Comparison of ENCODE assay signal across 25 mouse cellular contexts in genomic region chr8:124264671-124265070, GRCm38 (mm10). TPM values are rescaled to one million over a fixed set of nuclear protein-coding genes. Genes with fewer than 3 reads are reported as not detected.
DNase-seq lines count a peak whose midpoint lies in the region; ATAC-seq and TF ChIP-seq lines count a peak whose summit lies in the region.
"Had no signal": no experiment of that assay in that cellular context is flagged by ENCODE, and none has a peak within 500 bp of the region (broad histone marks: within the 10 kb centered on the region; RNA-seq: fewer than 3 reads in every experiment).

No protein-coding gene starts in this region.

- no peaks in the 10 kb centered on the region for H3K27me3 ChIP-seq in forebrain, embryonic 10.5 days (ENCODE audit: poor library complexity, severe bottlenecking)
- no peaks in the 10 kb centered on the region for H3K27me3 ChIP-seq in forebrain, embryonic 15.5 days
- H3K27me3 ChIP-seq in limb, embryonic 12.5 days: no peaks in the 10 kb centered on the region
- H3K27me3 ChIP-seq in limb, embryonic 10.5 days (ENCODE audit: low read depth, poor library complexity, severe bottlenecking): no peaks in the 10 kb centered on the region
- no peaks in the 10 kb centered on the region for H3K27me3 ChIP-seq in hindbrain, embryonic 15.5 days
- no peaks in the 10 kb centered on the region for H3K27me3 ChIP-seq in stomach, embryonic 15.5 days (replicated peaks)
- H3K27me3 ChIP-seq in lung, postnatal 0 days (replicated peaks; ENCODE audit: insufficient read depth, low read length): no peaks in the 10 kb centered on the region
- H3K27me3 ChIP-seq: embryonic facial prominence, embryonic 15.5 days; liver, embryonic 13.5 days had no signal

- H3K4me3 ChIP-seq in forebrain, embryonic 10.5 days: no peak overlapping the region
- no peak overlapping the region for H3K4me3 ChIP-seq in forebrain, embryonic 15.5 days
- H3K4me3 ChIP-seq in limb, embryonic 12.5 days (replicated peaks): no peak overlapping the region
- H3K4me3 ChIP-seq in limb, embryonic 10.5 days: no peak overlapping the region
- no peak overlapping the region for H3K4me3 ChIP-seq in hindbrain, embryonic 15.5 days
- no peak overlapping the region for H3K4me3 ChIP-seq in stomach, embryonic 15.5 days (replicated peaks)
- H3K4me3 ChIP-seq in lung, postnatal 0 days (ENCODE audit: low read depth, low read length): no peak overlapping the region
- H3K4me3 ChIP-seq: embryonic facial prominence, embryonic 15.5 days; layer of hippocampus, adult 2 months; liver, embryonic 13.5 days had no signal

- no peak for TF ChIP-seq EP300 in lung, postnatal 0 days (IDR thresholded peaks at IDR 0.05)

- H3K27ac ChIP-seq in forebrain, embryonic 10.5 days: peak overlapping the region; percentile 9; the same call in 1 of the 2 replicates
- no peak overlapping the region for H3K27ac ChIP-seq in forebrain, embryonic 15.5 days (replicated peaks)
- H3K27ac ChIP-seq in limb, embryonic 12.5 days: peak overlapping the region; percentile 29; the same call in 1 of the 2 replicates
- H3K27ac ChIP-seq in limb, embryonic 10.5 days: no peak overlapping the region
- H3K27ac ChIP-seq in hindbrain, embryonic 15.5 days (replicated peaks): 0 out of 2 replicates have a peak overlapping the region, but pooled peaks have one; percentile 4
- 0 out of 2 replicates have a peak overlapping the region, but pooled peaks have one; percentile 18 for H3K27ac ChIP-seq in stomach, embryonic 15.5 days
- no peak overlapping the region for H3K27ac ChIP-seq in lung, postnatal 0 days (ENCODE audit: low read length)
- H3K27ac ChIP-seq: embryonic facial prominence, embryonic 15.5 days; liver, embryonic 13.5 days; macrophage had no signal

- H3K4me1 ChIP-seq in forebrain, embryonic 10.5 days: peaks cover 41% of the 10 kb centered on the region
- H3K4me1 ChIP-seq in forebrain, embryonic 15.5 days: peaks cover 34% of the 10 kb centered on the region
- peaks cover 51% of the 10 kb centered on the region for H3K4me1 ChIP-seq in limb, embryonic 12.5 days (replicated peaks)
- peaks cover 51% of the 10 kb centered on the region for H3K4me1 ChIP-seq in limb, embryonic 10.5 days
- peaks cover 52% of the 10 kb centered on the region for H3K4me1 ChIP-seq in hindbrain, embryonic 15.5 days (replicated peaks)
- peaks cover 22% of the 10 kb centered on the region for H3K4me1 ChIP-seq in stomach, embryonic 15.5 days
- H3K4me1 ChIP-seq in lung, postnatal 0 days (ENCODE audit: insufficient read depth, low read depth, low read length): peaks cover 14% of the 10 kb centered on the region

- no peak for TF ChIP-seq CTCF in lung, postnatal 0 days (IDR thresholded peaks at IDR 0.05)

- no peak for DNase-seq in forebrain, embryonic 10.5 days (ENCODE audit: extremely low spot score, low spot score)
- no peak for DNase-seq in limb, embryonic 10.5 days (ENCODE audit: low spot score)
- no peak for DNase-seq in cerebellum, adult 18-20 months
- no peak for DNase-seq in lung, postnatal 0 days (ENCODE audit: low spot score)
- DNase-seq: cerebellum, adult 11 months; cerebellum, postnatal 25 days; embryo, embryonic 11 days; gastrocnemius, postnatal 10 days; heart, adult 18-20 months; layer of hippocampus, postnatal 36 days; liver, embryonic 13.5 days; midbrain, embryonic 14.5 days; retina, postnatal 1 day; right cerebral cortex, postnatal 4 days; thymus, postnatal 25 days had no signal

- H3K9ac ChIP-seq in forebrain, embryonic 15.5 days (replicated peaks): no peak overlapping the region
- no peak overlapping the region; the same call in 1 of the 2 replicates for H3K9ac ChIP-seq in limb, embryonic 12.5 days (replicated peaks)
- H3K9ac ChIP-seq in hindbrain, embryonic 15.5 days: no peak overlapping the region
- H3K9ac ChIP-seq in stomach, embryonic 15.5 days: no peak overlapping the region
- no peak overlapping the region for H3K9ac ChIP-seq in lung, postnatal 0 days (replicated peaks; ENCODE audit: low read depth)
- H3K9ac ChIP-seq: embryonic facial prominence, embryonic 15.5 days; liver, embryonic 13.5 days; lung, embryonic 14.5 days had no signal

- 92% methylated on average over 12 of the region's 12 CpGs for WGBS in forebrain, embryonic 10.5 days
- 93% methylated on average over 12 of the region's 12 CpGs for WGBS in forebrain, embryonic 15.5 days
- 86% methylated on average over 12 of the region's 12 CpGs for whole genome bisulfite sequencing in limb, embryonic 12.5 days
- 86% methylated on average over 12 of the region's 12 CpGs for WGBS in limb, embryonic 10.5 days
- WGBS in hindbrain, embryonic 15.5 days: 75% methylated on average over 12 of the region's 12 CpGs
- WGBS in stomach, embryonic 15.5 days: 84% methylated on average over 12 of the region's 12 CpGs
- 77% methylated on average over 12 of the region's 12 CpGs for WGBS in lung, postnatal 0 days

- ATAC-seq in forebrain, embryonic 15.5 days (replicated peaks): no peak
- ATAC-seq in limb, embryonic 12.5 days (ENCODE audit: insufficient number of reproducible peaks, insufficient read depth, low FRiP score, low TSS enrichment, low read depth): no peak
- ATAC-seq in hindbrain, embryonic 15.5 days (ENCODE audit: low FRiP score, low read depth): no peak
- ATAC-seq in stomach, embryonic 15.5 days (ENCODE audit: insufficient read depth, low FRiP score, low read depth): no peak
- ATAC-seq in lung, postnatal 0 days: no peak
- ATAC-seq: activated CD4-positive, CD25-positive, alpha-beta regulatory T cell, adult 4 months had no signal

- no peak overlapping the region for H3K4me2 ChIP-seq in forebrain, embryonic 15.5 days (replicated peaks)
- H3K4me2 ChIP-seq in limb, embryonic 12.5 days: no peak overlapping the region
- H3K4me2 ChIP-seq in hindbrain, embryonic 15.5 days: no peak overlapping the region
- no peak overlapping the region for H3K4me2 ChIP-seq in stomach, embryonic 15.5 days
- H3K4me2 ChIP-seq in lung, postnatal 0 days (replicated peaks; ENCODE audit: low read depth, low read length): no peak overlapping the region
- H3K4me2 ChIP-seq: embryonic facial prominence, embryonic 15.5 days; liver, embryonic 13.5 days; lung, embryonic 14.5 days had no signal

- no peaks in the 10 kb centered on the region for H3K9me3 ChIP-seq in forebrain, embryonic 10.5 days
- H3K9me3 ChIP-seq in forebrain, embryonic 15.5 days: no peaks in the 10 kb centered on the region
- no peaks in the 10 kb centered on the region for H3K9me3 ChIP-seq in limb, embryonic 12.5 days
- no peaks in the 10 kb centered on the region for H3K9me3 ChIP-seq in limb, embryonic 10.5 days (replicated peaks)
- no peaks in the 10 kb centered on the region for H3K9me3 ChIP-seq in hindbrain, embryonic 15.5 days
- no peaks in the 10 kb centered on the region for H3K9me3 ChIP-seq in stomach, embryonic 15.5 days
- no peaks in the 10 kb centered on the region for H3K9me3 ChIP-seq in lung, postnatal 0 days (ENCODE audit: low read length)
- H3K9me3 ChIP-seq: embryonic facial prominence, embryonic 15.5 days; liver, embryonic 13.5 days had no signal

- no peaks in the 10 kb centered on the region for H3K36me3 ChIP-seq in forebrain, embryonic 10.5 days (replicated peaks)
- 0 out of 2 replicates have a peak, but pooled peaks cover 4% of the 10 kb centered on the region for H3K36me3 ChIP-seq in forebrain, embryonic 15.5 days
- H3K36me3 ChIP-seq in limb, embryonic 12.5 days: no peaks in the 10 kb centered on the region
- H3K36me3 ChIP-seq in limb, embryonic 10.5 days: no peaks in the 10 kb centered on the region
- H3K36me3 ChIP-seq in hindbrain, embryonic 15.5 days: no peaks in the 10 kb centered on the region
- H3K36me3 ChIP-seq in stomach, embryonic 15.5 days: no peaks in the 10 kb centered on the region
- no peaks in the 10 kb centered on the region for H3K36me3 ChIP-seq in lung, postnatal 0 days (ENCODE audit: insufficient read depth, low read length)
- H3K36me3 ChIP-seq: embryonic facial prominence, embryonic 15.5 days; G1E; liver, embryonic 13.5 days had no signal

RNA-seq across cellular contexts. Expression of gene Galnt2, which starts 33.5 kb away (rescaled TPM):
- 40.7 and 40.9 TPM in 2 replicates for polyA plus RNA-seq in forebrain, embryonic 10.5 days (2016; fragmentation: Nextera tagmentation; extraction: Ambion mirVana)
- polyA plus RNA-seq in forebrain, embryonic 15.5 days (2015; fragmentation: Nextera tagmentation; extraction: Ambion mirVana): 54.2 and 56.3 TPM in 2 replicates
- polyA plus RNA-seq in limb, embryonic 12.5 days (2016; fragmentation: Nextera tagmentation; extraction: Ambion mirVana): 56.7 and 64.3 TPM in 2 replicates
- polyA plus RNA-seq in limb, embryonic 10.5 days (2016; fragmentation: Nextera tagmentation; extraction: Ambion mirVana): 35.0 and 43.7 TPM in 2 replicates
- 63.2 and 63.7 TPM in 2 replicates for polyA plus RNA-seq in hindbrain, embryonic 15.5 days (2015; fragmentation: Nextera tagmentation; extraction: Ambion mirVana)
- polyA plus RNA-seq in stomach, embryonic 15.5 days (2015; fragmentation: Nextera tagmentation; extraction: Ambion mirVana): 74.9 and 80.5 TPM in 2 replicates
- 54.3 and 66.2 TPM in 2 replicates for polyA plus RNA-seq in lung, postnatal 0 days (2015; fragmentation: Nextera tagmentation; extraction: Ambion mirVana)
- polyA plus RNA-seq: G1E had no signal

Comparison
In these comparisons a context has a peak if more than half of its experiments do, and no peak if none do; other contexts are left out.
1. H3K27ac ChIP-seq: peak in forebrain, embryonic 10.5 days (single experiment), limb, embryonic 12.5 days (single experiment), hindbrain, embryonic 15.5 days (single experiment) and stomach, embryonic 15.5 days (single experiment); none in forebrain, embryonic 15.5 days (single experiment), limb, embryonic 10.5 days (single experiment) and lung, postnatal 0 days (single experiment).